Mouse (Mus musculus) forebrain, embryonic 14.5 days (tissue): ENCODE measurements at regions not wholly inside any gene's neighbourhood (a gene's known extent, or its start where the extent isn't known, plus 50 kb on each side); places are given as distances from the start of the nearest gene placed in this dataset.
"Not testable (repeated sequence)": the region's sequence is repeated elsewhere in the genome, so short reads cannot be mapped to it uniquely, and the experiment has no call there.

Experiments
- ATAC-seq: fragments of 200-750 bp; cut with Nextera tagmentation; 2 replicates; pipeline ENCODE4 v1.8.0; 2017; ENCODE audit warnings: mild to moderate bottlenecking, moderate library complexity
- DNase-seq: peaks from one replicate; pipeline ENCODE4 v3.0.0-alpha.2; 2015; ENCODE audit warnings: low spot score
- H3K27ac ChIP-seq: fragments of 300-500 bp; sonication (generic); 2 replicates; pipeline ENCODE4 v1.5.1; 2014; ENCODE audit warnings: low read depth, mild to moderate bottlenecking, control low read depth, low read length, moderate library complexity
- H3K27me3 ChIP-seq: fragments of 300-500 bp; sonication (generic); replicated peaks from 2 replicates; pipeline ENCODE4 v1.6.1; 2014; ENCODE audit warnings: low read length, control low read depth, mixed read lengths; ENCODE audit not compliant: control insufficient read depth, insufficient read depth
- H3K36me3 ChIP-seq: fragments of 300-500 bp; sonication (generic); 2 replicates; pipeline ENCODE4 v1.6.1; 2014; ENCODE audit warnings: low read length, control low read depth; ENCODE audit not compliant: control insufficient read depth, insufficient read depth
- H3K4me1 ChIP-seq: fragments of 300-500 bp; sonication (generic); 2 replicates; pipeline ENCODE4 v1.6.1; 2014; ENCODE audit warnings: antibody characterized with exemption, low read length, control low read depth; ENCODE audit not compliant: control insufficient read depth, insufficient read depth
- H3K4me2 ChIP-seq: fragments of 300-500 bp; sonication (generic); 2 replicates; pipeline ENCODE4 v1.6.1; 2014; ENCODE audit warnings: mild to moderate bottlenecking, control low read depth, low read length
- H3K4me3 ChIP-seq: fragments of 300-500 bp; sonication (generic); 2 replicates; pipeline ENCODE4 v1.5.1; 2014; ENCODE audit warnings: low read depth, low read length, control low read depth
- H3K9ac ChIP-seq: fragments of 300-500 bp; sonication (generic); 2 replicates; pipeline ENCODE4 v1.6.1; 2014; ENCODE audit warnings: mild to moderate bottlenecking, low read length, control low read depth, moderate library complexity
- H3K9me3 ChIP-seq: fragments of 300-500 bp; sonication (generic); replicated peaks from 2 replicates; pipeline ENCODE4 v1.6.1; 2016; ENCODE audit warnings: low read length, control low read depth, mixed read lengths; ENCODE audit not compliant: control insufficient read depth
- WGBS: fragments of 180-500 bp; shearing (Covaris S2); extraction: QIAGEN DNeasy Blood & Tissue Kit; methylation state at CpG from one replicate; pipeline ENCODE4 v1.1.7; 2014; 5-methylcytosine and 5-hydroxymethylcytosine counted together

DNA sequence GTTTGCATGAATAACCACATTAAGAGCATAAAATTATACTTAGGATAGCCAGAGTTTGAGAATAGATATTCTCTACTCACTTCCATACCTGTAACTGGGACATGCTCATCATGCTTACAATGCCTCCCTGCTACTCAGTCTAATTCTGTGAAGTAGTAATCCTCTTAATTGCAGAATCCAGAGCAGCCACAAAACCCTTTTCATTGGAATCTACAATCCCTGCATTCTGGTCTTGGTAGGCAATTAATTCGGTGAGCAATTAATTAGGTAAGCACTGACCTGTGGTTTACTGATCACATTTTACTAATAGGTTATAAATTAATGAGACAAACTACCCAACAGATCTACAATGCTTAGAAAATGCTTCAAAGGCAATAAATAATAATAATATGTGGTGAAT, 316.5 kb upstream of the Sema3a start:
- DNase-seq: peak; percentile 4

DNA sequence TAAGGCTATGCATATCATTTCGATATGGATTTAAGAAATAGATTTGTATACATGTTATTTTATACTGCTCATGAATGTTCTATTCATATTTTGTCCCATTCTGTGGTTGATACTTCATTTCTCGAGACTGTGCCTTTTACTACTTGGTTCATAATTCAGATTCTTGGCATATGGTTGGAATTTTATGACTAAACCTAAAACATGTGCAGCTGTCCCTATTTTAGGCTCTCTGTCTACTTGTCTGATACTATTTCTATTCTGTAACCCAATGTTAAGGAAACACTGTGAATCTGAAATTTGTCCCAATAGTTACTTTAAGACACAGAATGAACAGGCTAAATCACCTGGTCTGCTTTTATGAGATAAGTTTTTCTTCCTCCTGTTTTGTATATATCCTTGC, 315.3 kb upstream of the Sema3a start:
- DNase-seq (no peak), ATAC-seq (no peak)
- H3K36me3 ChIP-seq: no peaks in the 10 kb centered on the region
- no peaks in the 10 kb centered on the region for H3K27me3 ChIP-seq
- no peak overlapping the region for H3K4me2 ChIP-seq
- H3K27ac ChIP-seq: no peak overlapping the region
- no peak overlapping the region for H3K9ac ChIP-seq
- H3K4me3 ChIP-seq: no peak overlapping the region
- WGBS: 83% methylated on average over 2 of the region's 2 CpGs
- H3K9me3 ChIP-seq: no peaks in the 10 kb centered on the region
- no peaks in the 10 kb centered on the region for H3K4me1 ChIP-seq

More for the DNA sequence above, 316.5 kb upstream of the Sema3a start:
- Histone ChIP-seq H3K9me3 (no peaks in the 10 kb centered on the region), H3K27ac (no peak overlapping the region), H3K4me2 (no peak overlapping the region), H3K4me3 (no peak overlapping the region), H3K36me3 (no peaks in the 10 kb centered on the region), H3K27me3 (no peaks in the 10 kb centered on the region), H3K4me1 (no peaks in the 10 kb centered on the region), H3K9ac (no peak overlapping the region)
- 27% methylated on average over 1 of the region's 1 CpGs for WGBS
- no peak for ATAC-seq

DNA sequence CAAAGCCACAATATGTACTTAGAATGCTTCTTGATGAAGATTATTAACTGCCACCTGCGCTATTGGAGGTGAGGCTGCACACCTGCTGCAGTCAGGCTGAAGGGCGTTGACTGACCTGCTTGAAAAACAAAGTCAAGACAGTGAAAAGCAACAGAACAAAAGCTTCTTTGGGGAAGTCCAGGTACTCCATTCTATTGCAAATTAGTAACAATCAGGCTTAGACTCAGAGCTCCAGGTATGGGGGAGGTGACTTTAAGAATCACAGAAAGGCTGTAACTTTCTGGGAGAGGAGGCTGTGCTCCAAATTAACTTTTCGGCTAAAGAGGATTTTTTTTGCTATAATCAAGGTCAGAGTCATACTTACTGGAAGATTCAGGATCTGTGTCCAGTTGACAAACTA, 278.0 kb upstream of the Sema3a start:
- DNase-seq, ATAC-seq, H3K36me3 ChIP-seq, H3K27me3 ChIP-seq, H3K9ac ChIP-seq, H3K9me3 ChIP-seq, H3K4me2 ChIP-seq, H3K4me3 ChIP-seq, H3K4me1 ChIP-seq, H3K27ac ChIP-seq: not testable (repeated sequence)
- 80% methylated on average over 3 of the region's 3 CpGs for WGBS

DNA sequence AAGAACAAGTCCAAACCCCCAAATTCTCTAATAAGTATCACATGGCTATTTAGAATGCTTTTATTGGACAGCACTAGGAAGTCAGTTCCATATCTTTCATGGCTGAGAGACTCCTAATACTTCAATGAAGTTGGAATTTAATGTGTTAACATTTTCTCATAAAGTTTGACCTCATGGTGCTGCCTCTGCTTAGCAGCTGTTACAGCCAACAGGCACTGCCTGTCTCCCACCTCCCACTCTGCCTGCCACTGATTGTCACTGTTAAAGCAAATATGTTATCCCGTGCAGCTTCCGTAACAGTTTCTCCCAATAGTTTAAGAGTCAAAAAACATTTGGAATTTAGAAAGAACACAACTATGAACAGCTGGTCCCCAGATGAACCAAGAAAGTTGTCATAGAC, 268.3 kb upstream of the Sema3a start:
- Histone ChIP-seq H3K9me3 (no peaks in the 10 kb centered on the region), H3K27ac (no peak overlapping the region), H3K4me1 (no peaks in the 10 kb centered on the region), H3K36me3 (no peaks in the 10 kb centered on the region), H3K4me2 (no peak overlapping the region), H3K9ac (no peak overlapping the region), H3K27me3 (no peaks in the 10 kb centered on the region), H3K4me3 (no peak overlapping the region)
- ATAC-seq (no peak), DNase-seq (no peak)
- 89% methylated on average over 2 of the region's 2 CpGs for WGBS

DNA sequence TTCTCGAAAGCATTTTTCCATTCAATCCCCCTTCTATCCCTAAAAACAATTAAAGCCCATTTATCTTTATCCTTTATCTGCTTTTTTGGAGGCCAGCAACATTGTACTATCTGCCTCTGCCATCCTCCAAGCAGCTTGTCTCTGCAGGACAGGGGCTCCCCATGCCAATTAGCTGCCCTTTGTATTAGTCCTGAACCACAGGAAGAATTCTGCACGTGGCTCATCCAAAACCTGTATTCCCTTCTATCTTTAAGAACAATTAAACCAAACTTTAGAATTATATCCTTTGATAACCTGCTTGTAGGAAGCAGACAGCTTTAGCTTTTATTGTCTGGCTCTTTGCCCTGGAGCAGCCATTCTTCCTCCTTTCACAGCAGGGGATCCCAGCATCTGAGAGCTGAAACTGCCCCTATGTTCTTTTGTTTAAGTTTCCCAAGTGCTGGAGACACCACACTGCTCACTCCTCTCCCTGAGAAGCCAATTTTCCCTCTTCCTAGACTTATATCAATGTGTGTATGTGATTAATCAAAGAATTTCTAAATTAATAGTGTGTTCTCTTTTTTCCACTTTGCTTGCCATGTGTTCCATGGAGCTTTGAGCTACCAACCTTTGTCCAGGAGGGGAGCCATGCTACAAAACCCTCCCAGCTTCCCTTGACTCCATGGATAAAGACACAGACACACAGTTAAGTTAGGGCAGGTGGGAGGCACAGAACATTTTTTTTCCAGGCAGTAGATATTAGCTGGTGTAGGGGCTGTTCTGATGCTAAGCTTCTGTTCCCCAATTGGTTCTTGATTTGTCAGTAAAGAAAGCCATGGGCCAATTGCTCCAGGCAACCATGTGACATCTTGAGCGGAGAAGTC, 256.6 kb upstream of the Sema3a start:
- H3K9ac ChIP-seq: no peak overlapping the region
- no peaks in the 10 kb centered on the region for H3K9me3 ChIP-seq
- WGBS: 36% methylated on average over 3 of the region's 3 CpGs
- no peak overlapping the region for H3K4me2 ChIP-seq
- no peaks in the 10 kb centered on the region for H3K36me3 ChIP-seq
- DNase-seq (peak; percentile 55), ATAC-seq (peak; percentile 70)
- H3K4me3 ChIP-seq: no peak overlapping the region
- no peaks in the 10 kb centered on the region; the same call in 1 of the 2 replicates for H3K4me1 ChIP-seq
- no peaks in the 10 kb centered on the region for H3K27me3 ChIP-seq
- no peak overlapping the region for H3K27ac ChIP-seq

DNA sequence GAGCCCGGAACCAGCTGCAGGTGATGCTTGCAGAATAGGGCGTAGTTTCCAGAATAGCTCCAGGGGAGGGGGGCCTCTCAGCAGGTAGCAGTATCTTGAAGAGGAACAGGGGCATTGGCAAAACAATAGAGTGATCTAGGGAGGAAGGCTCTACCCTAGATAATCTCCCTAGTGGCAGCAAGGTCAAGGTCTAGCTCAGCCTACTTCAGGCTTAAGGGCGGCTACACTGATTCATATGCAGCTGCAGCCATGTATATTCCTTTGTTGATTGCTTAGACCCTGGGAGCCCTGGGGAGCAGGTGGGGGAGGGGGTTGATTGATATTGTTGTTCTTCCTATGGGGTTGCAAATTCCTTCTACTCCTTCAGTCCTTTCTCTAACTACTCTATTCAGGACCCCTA, 252.3 kb upstream of the Sema3a start:
- 85% methylated on average over 3 of the region's 3 CpGs for WGBS
- no peak overlapping the region for H3K4me2 ChIP-seq
- H3K36me3 ChIP-seq: no peaks in the 10 kb centered on the region
- DNase-seq (no peak), ATAC-seq (no peak)
- H3K27ac ChIP-seq: no peak overlapping the region
- no peak overlapping the region for H3K9ac ChIP-seq
- H3K4me3 ChIP-seq: no peak overlapping the region
- no peaks in the 10 kb centered on the region; the same call in 1 of the 2 replicates for H3K4me1 ChIP-seq
- H3K9me3 ChIP-seq: no peaks in the 10 kb centered on the region
- H3K27me3 ChIP-seq: no peaks in the 10 kb centered on the region

DNA sequence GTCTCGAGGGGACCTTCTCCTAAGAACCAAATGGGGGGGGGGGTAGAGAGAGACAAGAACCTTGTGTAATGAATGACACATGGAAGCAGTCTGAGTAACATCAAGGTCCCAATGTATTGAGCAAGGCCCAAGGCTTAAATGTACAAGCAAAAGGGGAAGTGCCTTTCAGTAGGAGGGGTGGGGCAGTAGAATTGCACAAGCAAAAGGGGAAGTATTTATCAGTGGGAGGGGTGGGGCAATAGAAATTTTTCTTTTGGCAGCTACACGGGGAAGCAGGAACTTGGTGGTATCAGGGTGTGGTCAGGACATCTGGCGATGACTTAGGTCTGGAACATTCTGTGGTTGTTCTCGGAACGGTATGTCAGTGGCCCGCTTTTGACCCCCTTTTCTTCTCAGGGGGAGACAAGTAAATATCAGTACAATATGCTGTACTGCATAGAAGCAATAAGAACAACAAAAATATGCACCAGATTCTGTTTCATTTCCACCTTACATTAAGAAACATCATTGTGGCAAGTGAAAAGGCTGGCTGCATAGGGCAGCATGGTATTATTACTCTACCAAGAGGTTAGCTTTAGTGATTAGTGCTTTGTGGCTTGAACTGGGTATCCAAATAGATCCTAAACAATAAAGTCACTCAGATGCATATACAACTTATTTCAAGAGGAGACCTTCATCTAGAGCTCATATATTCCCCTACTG, 247.5 kb upstream of the Sema3a start:
- H3K36me3 ChIP-seq: no peaks in the 10 kb centered on the region
- H3K27ac ChIP-seq: no peak overlapping the region
- no peaks in the 10 kb centered on the region for H3K27me3 ChIP-seq
- H3K4me2 ChIP-seq: no peak overlapping the region
- no peaks in the 10 kb centered on the region for H3K4me1 ChIP-seq
- H3K9me3 ChIP-seq: no peaks in the 10 kb centered on the region
- WGBS: 93% methylated on average over 6 of the region's 6 CpGs
- no peak overlapping the region for H3K4me3 ChIP-seq
- no peak overlapping the region for H3K9ac ChIP-seq
- ATAC-seq: no peak
- no peak for DNase-seq

DNA sequence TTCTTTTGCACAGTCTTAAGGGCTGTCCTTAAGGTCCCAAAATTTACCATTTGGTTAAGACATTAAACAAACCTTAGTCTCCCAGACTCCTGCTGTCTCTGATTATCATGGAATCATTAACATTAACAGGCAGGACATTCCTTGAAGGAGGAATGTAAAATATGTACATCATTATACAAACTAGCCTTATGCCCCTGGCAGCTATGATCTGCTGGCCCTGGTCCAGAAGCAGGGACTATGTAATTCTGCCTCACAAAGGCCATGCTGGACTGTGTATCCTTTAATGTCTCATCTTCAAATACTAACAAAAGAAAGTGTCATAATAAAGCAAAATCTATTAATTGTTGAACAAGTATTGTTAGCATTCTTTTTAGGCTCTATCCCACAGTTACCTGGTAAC, 232.9 kb upstream of the Sema3a start:
- no peak overlapping the region for H3K4me2 ChIP-seq
- H3K9ac ChIP-seq: no peak overlapping the region
- no peaks in the 10 kb centered on the region for H3K36me3 ChIP-seq
- no peak overlapping the region for H3K4me3 ChIP-seq
- H3K9me3 ChIP-seq: no peaks in the 10 kb centered on the region
- H3K27ac ChIP-seq: no peak overlapping the region
- DNase-seq (no peak), ATAC-seq (no peak)
- H3K4me1 ChIP-seq: no peaks in the 10 kb centered on the region
- H3K27me3 ChIP-seq: no peaks in the 10 kb centered on the region

DNA sequence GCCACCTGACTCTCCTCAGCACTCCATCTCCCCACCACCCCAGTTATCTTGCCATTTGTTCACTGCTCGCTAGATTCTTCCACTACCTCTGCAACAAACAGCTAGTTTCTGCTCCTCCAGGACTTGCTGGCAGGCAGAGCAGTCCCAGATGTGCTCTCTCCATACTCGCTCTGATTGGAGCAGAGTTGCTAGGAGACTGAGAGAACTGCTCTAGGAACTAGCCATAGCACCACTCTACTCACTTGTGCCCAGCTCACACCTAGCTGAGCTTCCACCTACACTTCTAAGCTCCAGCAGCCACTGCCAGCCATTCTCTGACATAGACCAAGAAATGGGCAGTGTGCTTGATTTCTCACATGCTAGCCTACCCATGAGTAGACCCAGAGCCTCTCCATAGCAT, 230.6 kb upstream of the Sema3a start:
- DNase-seq: no peak
- WGBS: 81% methylated on average over 2 of the region's 2 CpGs
- H3K4me2 ChIP-seq: no peak overlapping the region
- no peak overlapping the region for H3K4me3 ChIP-seq
- no peak for ATAC-seq
- H3K36me3 ChIP-seq: no peaks in the 10 kb centered on the region
- no peaks in the 10 kb centered on the region for H3K27me3 ChIP-seq
- H3K9ac ChIP-seq: no peak overlapping the region
- H3K27ac ChIP-seq: no peak overlapping the region
- no peaks in the 10 kb centered on the region for H3K4me1 ChIP-seq
- H3K9me3 ChIP-seq: no peaks in the 10 kb centered on the region
